Mouse (Mus musculus): ENCODE data around the gene Itga1. TPM values are rescaled to one million over a fixed set of nuclear protein-coding genes. Genes with fewer than 3 reads are reported as not detected.

Itga1 gene
- total RNA-seq, 2 experiments from 2014 or later: 31.0 to 34.9 TPM

DNA sequence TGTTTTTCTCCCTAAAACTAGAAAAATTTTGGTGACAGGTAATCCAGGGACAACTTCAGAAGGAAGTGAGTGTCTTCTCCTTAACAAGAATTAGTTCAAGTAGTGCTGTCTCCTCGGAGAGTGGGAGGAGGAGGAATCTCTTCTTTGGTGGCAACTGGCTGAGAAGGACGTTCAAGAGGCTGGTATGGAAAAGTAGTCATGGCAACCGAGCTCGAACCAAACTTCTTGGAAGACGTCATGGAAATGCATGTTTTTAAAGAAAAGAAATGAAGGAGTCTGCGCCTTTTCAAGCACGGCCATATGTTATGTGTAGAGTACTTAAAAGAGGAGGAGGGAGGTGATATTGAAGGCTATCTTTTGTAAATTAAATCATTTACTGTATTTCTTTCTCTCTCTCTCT, 49.2 kb downstream of the Itga1 start:
- DNase-seq: no peak

DNA sequence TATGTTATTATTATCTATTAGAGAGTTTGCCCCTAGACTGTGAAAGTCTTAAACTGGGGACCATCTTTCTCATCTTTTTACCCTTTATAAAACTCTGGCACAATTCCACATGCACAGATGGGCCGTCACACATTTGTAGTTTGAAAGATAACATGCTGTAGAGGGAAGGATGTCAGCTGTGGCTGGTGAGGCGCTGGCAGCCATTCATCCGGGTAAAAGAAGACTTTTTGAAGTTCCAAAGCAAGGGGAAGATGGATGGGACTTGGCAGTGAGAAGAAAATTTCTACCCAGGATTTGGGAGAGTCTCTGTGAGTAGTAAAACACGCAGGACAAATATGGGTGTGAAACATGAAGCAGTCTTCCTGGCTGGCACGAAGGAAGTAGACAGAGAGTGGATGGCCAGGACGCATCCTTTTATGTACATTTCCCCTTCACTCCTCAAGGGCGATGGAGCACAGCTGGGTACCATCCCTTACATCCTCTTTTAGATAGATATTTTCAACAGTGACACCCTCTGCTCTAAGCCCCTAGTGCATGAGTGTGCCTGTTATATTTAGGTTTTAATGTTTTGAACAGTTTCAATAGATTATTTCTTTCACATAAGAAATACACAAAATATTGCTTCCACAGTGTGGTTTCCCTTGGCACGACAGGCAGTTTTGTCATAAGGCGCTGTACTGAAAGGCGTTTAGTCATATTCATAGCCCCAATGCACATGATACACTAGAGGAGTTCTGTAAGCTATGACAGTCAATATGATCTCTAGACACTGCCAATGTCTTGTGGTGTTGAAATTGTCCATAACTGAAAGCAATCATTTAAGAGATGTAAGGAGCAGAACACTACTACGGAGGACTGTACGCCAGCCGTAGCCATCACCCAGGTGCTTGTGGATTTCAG, 50.9 kb downstream of the Itga1 start:
- no peak for DNase-seq

DNA sequence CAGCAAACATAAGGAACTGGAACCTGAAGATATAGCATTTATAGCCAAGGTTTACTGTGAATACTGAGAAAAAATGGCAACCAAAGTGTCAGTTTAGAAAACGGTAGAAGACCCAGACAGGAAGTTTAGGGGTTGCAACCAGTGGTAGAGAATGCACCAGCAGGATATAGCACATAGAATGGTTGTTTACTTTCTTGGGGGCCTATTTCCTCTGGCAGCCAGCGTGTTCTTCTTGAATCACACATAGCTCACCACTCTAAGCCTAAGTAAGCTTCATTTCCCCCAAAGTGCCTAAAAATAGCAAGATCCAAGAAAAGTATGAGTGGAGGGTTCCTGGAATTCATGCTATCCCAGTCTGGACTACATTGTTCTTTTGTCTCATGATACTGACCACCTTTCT, 59.1 kb downstream of the Itga1 start:
- no peak for DNase-seq

DNA sequence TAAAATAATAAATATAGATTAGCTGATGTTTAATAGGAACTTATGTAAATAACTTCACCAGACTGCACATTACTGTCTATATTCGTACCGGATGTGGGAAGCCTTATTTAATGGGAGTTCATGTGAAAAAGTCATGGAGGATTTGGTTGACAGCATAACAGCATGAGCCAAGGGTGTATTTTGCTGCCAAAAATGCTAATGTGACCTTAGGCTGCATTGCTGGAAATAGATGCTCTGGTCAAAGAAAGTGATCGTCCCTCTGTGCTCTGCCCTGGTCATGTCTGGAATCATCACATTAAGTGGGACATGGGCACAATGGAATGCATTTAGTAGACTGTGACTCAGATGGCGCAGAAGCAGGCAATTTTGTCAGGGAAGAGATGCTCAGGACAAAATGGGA, 64.5 kb downstream of the Itga1 start:
- peak in 1 of 2 experiments; percentile 19 for DNase-seq

DNA sequence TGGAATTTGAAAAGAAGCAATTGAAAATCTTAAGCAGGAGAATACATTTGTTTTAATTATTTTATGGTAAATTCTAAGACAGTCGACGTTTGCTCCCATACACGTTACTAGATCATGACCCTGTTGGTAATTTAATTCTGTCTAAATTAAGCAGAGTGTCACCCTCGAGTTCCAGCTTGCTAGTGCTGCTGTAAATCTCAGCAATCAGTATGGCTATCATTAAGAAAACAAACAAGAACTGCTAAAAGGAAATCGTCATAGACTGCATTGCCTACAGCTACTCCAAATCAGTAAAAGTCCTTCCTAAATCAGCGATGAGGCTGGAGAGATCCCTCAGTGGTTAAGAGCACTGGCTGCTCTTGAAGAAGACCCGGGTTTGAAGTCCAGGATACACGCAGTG, 66.4 kb downstream of the Itga1 start:
- no peak for DNase-seq

DNA sequence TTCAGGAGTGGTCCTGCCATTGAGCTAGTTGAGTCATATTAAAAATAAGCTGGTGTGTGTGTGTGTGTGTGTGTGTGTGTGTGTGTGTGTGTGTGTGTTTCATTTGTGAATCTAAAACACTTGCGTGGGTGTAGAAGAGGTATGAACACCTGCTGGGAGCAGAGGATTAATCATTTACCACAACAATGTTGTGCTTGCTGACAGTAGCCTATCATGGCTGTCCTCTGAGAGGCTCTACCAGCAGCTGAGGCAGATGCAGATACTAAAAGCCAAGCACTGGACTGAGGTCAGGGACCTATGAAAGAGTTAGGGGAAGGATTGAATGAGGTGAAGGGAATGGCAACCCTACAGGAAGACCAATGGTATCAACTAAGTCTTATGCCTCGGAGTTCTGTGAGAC, 68.6 kb downstream of the Itga1 start:
- DNase-seq: no peak

DNA sequence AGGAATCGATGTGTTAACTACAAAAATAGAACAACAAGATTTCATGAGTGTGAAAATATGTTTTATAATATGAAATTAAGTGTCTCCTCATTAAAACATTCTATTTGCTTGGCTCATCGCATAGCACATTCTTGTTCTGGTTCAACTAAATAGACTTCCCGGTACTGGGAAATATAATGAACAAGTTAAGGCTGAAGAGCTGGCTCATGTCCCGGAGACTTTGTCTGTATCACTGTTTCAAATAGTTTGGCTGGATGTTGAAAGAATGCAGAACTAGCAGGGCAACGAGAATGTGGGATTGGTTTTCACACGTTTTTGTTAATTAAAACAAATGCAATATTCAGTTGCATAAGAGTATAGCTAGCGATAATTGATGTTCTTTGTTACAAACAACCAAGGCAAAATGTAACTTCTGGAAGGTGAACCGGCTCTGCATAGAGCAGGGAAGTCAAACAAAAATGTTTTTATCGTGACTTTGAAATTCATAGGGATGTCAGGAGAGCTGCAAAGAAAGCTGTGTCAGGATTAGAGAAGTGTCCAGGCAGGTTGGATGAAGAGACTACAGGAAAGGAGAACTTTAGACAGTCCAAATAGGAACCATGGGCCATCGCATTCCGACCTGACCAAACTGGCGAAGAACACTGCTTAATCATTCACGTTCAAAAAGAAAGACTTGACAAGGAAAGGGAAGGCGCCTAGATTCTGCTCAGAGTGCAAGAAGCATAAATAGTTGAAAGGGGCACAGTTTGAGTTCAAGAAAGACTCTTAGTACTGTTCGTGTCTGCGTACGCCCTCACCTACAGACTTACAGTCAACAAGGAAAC, 70.4 kb downstream of the Itga1 start:
- DNase-seq: peak; percentile 32 to 42

DNA sequence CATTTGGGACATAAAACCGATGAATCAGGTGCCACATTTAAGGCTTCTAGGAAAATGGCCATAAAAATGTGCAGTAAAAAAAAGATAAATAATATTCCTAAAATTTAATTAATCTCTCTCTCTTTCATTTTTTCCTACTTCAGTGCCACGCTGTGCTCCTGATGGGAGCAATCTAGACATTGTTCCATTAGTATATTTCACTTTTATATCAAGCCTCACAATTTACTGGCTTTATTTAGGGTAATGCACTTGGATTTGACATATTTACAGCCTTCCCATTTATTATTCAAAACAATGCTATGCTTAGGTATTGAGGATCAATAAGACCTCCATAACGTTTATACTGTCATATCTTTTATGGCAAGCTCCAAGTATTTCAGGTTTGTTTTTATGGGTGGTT, 76.4 kb downstream of the Itga1 start:
- no peak for DNase-seq

DNA sequence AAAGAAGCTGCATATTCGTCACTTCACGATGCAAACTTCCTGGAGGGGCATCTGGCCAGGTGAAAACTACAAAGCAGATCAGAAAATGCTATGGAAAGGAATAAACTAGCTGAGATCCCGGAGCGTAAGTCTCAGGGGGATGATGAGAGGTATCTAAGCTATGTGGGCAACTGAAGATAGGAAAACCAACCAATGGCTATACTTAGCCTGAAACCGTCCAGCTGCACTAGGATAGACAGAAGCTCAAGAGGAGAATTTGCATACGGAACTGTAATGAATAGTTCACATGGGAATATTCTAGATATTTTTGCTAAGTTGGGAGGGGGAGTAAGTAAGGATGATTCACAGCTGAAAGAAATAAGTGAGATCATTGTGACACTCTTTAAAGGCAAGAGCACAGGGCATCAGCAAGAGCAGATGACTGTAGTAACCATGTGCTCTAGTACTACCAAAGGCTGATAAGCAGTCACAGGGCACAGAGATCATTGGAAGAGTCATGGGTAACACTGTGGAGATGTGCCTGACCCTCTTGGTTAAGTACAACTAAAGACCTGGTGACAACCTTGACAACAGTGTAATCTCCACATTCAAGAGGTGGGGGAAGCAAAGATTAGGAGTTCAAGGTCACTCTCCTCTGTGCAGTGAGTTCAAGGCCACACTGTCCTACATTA, 79.5 kb downstream of the Itga1 start:
- peak in 1 of 2 experiments; percentile 14 for DNase-seq

DNA sequence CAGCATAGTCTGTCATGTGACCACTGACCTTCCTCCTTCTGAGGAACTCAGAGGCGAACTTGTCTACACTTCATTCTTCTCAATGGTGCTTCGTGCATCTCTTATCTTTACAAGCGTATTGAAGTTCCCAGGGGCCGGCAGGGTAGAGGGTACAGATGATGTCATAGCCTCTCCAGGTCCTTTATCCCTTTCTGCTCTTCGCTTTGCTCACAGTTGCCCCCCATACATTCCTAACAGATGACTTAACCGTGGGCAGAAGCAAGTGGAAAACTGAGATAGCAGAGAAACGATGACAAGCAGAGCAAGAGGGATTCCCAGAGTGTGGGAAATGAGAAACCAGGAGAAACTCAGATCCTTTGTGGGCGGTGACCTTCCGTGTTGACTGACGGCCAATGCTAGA, 80.4 kb downstream of the Itga1 start:
- peak; percentile 37 to 50 for DNase-seq

DNA sequence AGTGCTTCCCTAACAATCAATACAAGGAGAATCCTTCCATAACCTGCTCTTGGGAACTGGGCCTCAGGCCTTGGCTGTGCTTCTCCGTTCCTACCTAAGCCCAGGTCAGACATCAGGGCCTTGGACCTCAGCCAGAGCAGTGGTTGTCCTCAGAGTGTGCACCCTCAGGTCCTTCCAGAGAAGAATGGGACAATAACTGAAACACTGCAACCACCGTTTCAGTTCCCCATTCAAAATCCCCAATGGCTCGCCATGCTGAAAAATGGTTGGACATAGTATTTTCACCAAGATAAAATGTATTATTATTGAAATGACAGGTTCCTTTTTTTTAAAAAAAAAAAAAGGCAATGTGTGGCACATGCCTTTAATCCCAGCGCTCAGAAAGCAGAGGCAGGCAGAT, 81.0 kb downstream of the Itga1 start:
- no peak for DNase-seq

DNA sequence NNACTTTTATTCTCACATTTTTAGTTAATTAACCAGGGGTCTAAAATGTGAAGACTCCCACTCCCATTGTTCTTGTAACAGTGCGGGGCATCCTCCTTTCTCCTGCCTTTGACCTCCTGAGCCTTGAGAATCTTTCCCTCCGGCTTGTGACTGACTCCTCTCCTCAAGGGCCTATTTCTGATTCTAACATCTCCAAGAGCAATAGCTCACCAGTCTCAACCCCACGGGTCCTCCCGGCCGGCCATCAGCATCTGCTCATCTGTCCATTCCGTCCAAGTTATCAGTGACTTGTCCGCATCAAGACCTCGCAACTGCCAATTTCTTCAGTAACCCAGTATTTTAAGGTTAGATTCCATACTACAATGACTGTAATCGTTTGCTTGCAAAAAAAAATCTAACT, 84.2 kb downstream of the Itga1 start:
- no peak for DNase-seq

DNA sequence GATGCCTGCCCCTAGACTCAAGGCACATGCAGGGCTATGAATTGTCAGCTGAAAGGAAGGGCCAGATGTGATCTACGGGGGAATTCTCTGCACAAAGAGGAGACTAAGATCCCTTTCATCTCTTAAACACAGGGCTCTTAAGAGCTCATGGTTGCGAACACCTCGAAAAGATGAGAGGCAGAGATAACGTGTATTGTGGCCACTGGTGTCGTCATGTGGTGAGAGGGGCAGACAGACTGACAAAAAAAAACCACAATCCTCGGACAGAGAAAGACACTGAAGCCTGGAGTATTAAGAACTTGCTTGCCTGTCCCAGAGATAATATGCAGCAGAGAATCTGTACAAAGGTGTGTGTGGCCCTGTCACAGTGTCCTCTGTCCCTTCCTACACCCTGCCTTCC, 90.2 kb downstream of the Itga1 start:
- no peak for DNase-seq

DNA sequence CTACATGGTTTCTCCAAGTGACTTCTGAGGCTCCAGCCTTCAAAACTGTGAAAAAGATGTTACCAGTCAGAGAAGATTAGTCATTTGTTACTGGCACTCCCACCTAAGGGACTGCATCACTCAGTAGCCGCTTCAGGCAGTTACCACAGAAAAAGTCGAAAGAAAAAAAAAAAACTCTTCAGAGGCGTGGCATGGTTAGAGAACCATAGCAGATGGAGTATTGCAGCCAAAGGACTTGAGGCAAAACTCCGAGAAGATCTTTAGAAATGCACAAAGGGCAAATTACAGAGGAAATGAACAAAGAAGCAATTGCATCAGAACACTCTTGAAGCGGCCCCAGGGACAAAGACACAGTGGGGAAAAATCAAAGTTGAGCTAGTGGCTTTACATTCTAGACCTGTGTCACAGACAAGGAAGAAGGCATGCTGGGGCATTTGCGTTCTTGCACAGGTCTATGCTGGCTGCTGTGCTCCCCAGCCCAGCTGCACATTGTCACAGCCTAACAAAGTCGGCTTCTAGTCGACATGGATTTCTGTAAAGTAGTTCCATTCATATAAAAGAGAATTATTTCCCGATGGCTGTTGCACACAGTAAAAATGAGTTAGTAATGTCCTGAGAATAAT, 95.4 kb downstream of the Itga1 start:
- DNase-seq: no peak

DNA sequence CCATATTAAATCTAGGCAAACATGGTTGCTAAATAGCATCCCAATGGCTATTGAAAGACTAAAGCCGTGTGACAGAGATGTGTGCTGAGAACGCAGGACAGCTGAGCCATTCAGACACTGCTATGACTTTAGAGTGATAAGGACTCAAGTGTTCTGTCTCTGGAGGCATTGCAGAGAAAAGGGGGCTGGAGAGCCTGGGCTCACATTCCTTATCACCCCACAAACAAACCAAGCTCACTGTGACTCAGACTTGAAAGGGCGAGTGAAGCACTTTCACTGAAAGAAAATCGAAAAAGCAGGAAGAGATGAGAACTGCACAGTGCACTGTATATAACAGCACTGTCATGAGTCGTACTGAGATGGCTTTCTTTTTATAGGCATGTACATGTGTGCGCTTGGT, 96.4 kb downstream of the Itga1 start:
- no peak for DNase-seq

DNA sequence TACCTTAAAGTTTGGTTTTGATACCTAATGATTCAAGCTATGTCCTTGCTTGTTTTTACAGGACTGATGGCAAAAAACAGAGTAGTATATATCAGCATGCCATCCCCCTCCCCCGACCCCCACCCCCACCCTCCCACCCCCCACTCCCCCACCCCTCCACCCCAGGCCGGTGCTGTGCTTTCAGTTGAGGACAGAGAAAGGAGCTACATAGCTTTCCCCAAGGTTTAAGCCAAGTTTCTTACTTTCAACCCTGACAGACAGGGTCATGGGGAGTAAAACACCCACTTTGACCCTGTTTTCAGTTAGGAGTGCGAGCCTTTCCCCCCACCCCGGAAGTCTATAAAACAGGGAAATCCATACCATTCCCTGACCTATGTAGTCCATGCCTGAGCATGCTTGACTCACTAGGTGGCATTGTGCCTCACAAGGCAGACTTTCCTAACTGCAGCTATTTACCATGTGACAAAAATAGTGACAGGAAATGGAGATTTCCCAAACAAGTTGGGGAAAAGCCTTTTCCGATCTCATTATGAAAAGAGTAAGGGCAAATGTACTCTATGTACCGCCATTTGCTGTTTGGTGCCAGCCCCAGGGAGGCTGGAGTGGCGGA, 98.2 kb downstream of the Itga1 start:
- DNase-seq: no peak

DNA sequence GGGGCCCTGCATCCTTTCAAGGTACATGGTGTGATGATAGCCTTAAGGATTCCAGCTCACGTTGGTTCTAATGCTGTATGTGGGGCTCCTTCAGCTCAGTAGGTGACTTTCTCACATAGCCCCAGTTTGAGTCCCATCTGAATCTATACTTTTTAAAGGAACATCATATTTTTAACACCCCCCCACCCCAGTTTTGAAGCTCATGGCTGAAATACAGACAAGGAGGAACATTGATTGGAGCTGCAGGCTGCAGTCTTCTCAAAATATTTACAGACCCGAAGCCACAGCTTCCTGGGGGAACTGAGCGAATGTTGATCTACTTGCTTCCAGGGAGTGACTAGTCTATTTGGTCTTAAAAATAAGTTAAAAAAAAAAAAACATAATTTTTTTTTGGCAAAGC, 98.9 kb downstream of the Itga1 start:
- no peak for DNase-seq

DNA sequence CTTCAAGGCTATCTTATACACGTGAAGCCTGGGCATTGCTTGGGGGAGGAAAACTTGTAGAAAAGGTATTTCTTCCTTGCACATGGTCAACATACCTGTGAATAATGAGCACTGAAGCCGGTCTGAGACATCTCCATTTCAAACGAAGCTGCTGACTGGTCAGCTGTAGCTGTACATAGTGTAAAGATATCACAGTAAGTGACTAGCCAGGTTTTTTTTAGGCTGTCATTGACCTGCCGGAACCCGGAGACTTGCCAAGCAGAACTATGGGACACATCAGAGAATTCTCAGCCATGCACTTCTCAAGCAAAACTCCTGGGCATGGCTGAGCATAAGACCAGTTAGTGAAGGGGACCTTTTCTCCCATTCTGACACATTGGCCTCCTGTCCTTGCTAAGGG, 99.6 kb downstream of the Itga1 start:
- DNase-seq: no peak

DNA sequence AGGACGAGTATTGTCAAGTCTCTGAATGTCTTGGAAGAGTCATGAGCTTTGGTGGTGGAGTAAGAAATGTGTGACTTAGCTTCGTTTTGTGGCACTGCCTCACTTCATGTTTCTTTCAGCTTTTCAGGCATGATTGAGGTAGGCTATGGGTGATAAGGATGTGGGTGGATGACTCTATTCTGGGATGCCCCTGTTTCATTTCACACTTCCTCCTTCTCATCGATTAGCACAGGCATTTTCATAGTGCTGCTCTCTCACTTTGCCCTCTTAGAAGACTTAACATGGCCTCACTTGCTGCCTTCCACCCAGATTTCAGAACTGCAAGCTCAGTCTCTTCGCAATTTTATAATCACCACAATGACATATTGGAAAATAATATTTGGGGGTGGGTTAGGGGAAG, 102.2 kb downstream of the Itga1 start:
- DNase-seq: no peak

DNA sequence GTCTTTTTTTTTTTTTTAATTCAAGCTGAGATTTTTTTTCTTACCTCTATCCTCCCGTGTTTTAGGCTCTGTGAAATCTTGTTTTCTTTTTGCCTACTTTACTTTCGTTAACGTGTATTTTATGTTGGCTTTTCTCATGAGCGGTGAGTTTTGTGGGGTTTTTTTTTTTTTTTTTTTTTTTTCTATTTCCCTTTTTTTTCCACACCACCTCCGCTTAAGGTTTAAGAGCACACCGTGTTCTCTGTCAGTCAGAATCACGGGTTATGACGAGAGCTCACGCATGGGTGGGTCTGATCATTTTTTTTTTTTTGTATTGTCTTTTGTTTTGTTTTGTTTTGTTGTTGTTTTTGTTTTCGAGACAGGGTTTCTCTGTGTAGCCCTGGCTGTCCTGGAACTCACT, 103.7 kb downstream of the Itga1 start:
- DNase-seq: no peak

DNA sequence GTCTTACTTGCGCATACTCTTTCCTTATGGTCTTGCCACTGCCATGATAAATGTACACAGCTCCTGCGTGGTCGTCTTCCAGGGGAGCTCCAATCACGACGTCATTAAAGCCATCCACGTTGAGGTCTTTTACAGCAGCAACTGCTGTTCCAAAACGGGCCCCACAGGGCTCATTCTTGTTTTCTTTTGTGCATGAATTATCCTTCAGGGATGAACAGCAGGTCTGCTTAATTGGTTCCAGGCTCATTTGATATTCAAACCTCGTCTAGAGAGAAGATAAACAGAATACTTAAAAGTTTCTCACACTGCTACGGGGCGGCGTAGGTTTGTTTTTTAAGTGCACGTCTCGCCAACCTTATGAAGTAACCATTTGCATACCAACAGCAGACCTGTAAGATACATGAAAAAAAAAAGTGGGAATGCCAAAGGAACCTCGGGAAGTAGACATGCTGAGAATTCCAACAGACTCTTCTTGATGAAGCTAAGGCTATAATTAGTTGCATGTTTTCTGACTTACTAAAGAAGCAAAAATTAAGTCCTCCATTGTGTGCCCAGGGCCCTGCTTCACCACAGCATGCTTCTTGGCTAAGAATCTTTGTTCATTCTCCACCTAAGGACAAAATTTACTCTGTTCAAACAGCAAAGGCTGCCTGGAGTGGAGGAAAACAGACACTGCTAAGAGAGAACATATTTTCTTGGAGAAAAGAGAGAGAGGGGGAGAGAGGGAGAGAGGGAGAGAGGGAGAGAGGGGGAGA, 109.3 kb downstream of the Itga1 start:
- no peak for DNase-seq

Data from heart, adult 18-20 months (tissue).